Mouse (Mus musculus): ENCODE measurements around the gene Il10ra.

The Il10ra gene

GRCm38 (mm10) chr9:45268597-45269325, at the start of gene Il10ra:
Il10ra (minus strand) TSS chr9:45269149.
- no peak for DNase-seq (ENCODE audit: extremely low read depth, low read depth)

GRCm38 (mm10) chr9:45317635-45318034, 48.7 kb upstream of the Il10ra start:
- DNase-seq (ENCODE audit: extremely low read depth, low read depth) = no peak

- DNase-seq (ENCODE audit: extremely low read depth, low read depth) = no peak
Observed at GRCm38 (mm10) chr9:45313913-45314312, 45.0 kb upstream of the Il10ra start.

- DNase-seq (ENCODE audit: extremely low read depth, low read depth) = no peak
Observed at GRCm38 (mm10) chr9:45311858-45312257, 42.9 kb upstream of the Il10ra start.

GRCm38 (mm10) chr9:45308521-45308920, 39.6 kb upstream of the Il10ra start:
- DNase-seq (ENCODE audit: extremely low read depth, low read depth) = no peak

- peak; percentile 13 for DNase-seq (ENCODE audit: extremely low read depth, low read depth)
Observed at GRCm38 (mm10) chr9:45306746-45307410, 37.9 kb upstream of the Il10ra start.

- no peak for DNase-seq (ENCODE audit: extremely low read depth, low read depth)
Observed at GRCm38 (mm10) chr9:45301771-45302170, 32.8 kb upstream of the Il10ra start.

- DNase-seq (ENCODE audit: extremely low read depth, low read depth) = peak; percentile 94
Observed at GRCm38 (mm10) chr9:45300422-45301104, 31.6 kb upstream of the Il10ra start.

- DNase-seq (ENCODE audit: extremely low read depth, low read depth) = peak; percentile 60
Observed at GRCm38 (mm10) chr9:45299231-45300006, 30.5 kb upstream of the Il10ra start.

GRCm38 (mm10) chr9:45294210-45295011, 25.5 kb upstream of the Il10ra start:
- DNase-seq (ENCODE audit: extremely low read depth, low read depth) = no peak

- DNase-seq (ENCODE audit: extremely low read depth, low read depth) = no peak
Observed at GRCm38 (mm10) chr9:45291481-45292168, 22.7 kb upstream of the Il10ra start.

GRCm38 (mm10) chr9:45282466-45282865, 13.5 kb upstream of the Il10ra start:
- no peak for DNase-seq (ENCODE audit: extremely low read depth, low read depth)

- DNase-seq (ENCODE audit: extremely low read depth, low read depth) = peak; percentile 50
Observed at GRCm38 (mm10) chr9:45280891-45281290, 11.9 kb upstream of the Il10ra start.

GRCm38 (mm10) chr9:45280059-45280458, 11.1 kb upstream of the Il10ra start:
- no peak for DNase-seq (ENCODE audit: extremely low read depth, low read depth)

GRCm38 (mm10) chr9:45274635-45275034, 5.7 kb upstream of the Il10ra start:
- DNase-seq (ENCODE audit: extremely low read depth, low read depth) = peak; percentile 84

GRCm38 (mm10) chr9:45274218-45274617, 5.3 kb upstream of the Il10ra start:
- peak; percentile 100 for DNase-seq (ENCODE audit: extremely low read depth, low read depth)

- no peak for DNase-seq (ENCODE audit: extremely low read depth, low read depth)
Observed at GRCm38 (mm10) chr9:45272213-45272612, 3.3 kb upstream of the Il10ra start.

- DNase-seq (ENCODE audit: extremely low read depth, low read depth) = no peak
Observed at GRCm38 (mm10) chr9:45268079-45268478, 870 bp downstream of the Il10ra start.

- DNase-seq (ENCODE audit: extremely low read depth, low read depth) = no peak
Observed at GRCm38 (mm10) chr9:45267099-45267498, 1.9 kb downstream of the Il10ra start.

- no peak for DNase-seq (ENCODE audit: extremely low read depth, low read depth)
Observed at GRCm38 (mm10) chr9:45261872-45262271, 7.1 kb downstream of the Il10ra start.
